Mouse (Mus musculus): Measurements from ENCODE around the gene Ldlrap1. TPM values are rescaled to one million over a fixed set of nuclear protein-coding genes. Genes with fewer than 3 reads are reported as not detected.
A peak's percentile ranks its signal among the peaks of the same experiment; 100 is the strongest.

The Ldlrap1 gene
- total and polyA plus RNA-seq, 2 experiments from 2014 or later, result 1.7 to 2.3 TPM

DNA sequence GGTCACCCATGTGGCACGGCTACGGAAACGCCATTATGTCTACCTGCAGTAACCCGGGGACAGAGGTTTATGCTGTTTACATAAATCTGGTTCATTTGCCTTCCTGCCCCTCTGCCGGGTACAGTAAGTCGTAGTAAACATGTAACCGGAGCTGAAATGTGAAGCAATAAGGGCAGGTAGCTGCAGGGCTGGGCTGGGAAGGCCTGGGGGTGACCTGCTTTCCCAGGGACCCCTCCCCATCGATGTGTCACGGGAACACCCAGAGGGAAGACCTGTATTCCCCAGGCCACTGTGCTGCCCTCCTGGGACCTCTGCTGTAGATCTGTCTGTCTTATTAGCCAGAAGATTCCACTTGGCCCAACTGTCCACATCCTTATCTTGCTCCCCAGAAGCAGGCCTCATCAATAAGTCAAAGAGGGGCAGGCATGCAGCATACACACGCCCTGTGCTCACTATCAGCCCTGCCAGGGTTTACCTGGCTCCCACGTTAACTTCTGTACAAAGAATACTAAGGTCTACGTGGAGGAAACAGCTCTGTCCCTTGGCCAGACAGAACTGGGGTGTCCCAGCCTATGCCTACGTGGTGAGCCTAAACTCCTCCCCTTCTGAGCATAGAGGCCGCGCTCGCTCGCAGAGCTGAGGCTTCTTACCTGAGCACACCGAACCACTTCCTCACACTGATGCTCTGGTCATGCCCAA lies 16.0 kb downstream of the Ldlrap1 start:
- DNase-seq (no peak), ATAC-seq (no peak)
- H3K27me3 ChIP-seq (ENCODE audit: insufficient read depth, low read length), result no peaks in the 10 kb centered on the region
- H3K4me1 ChIP-seq (ENCODE audit: insufficient read depth), result no peaks in the 10 kb centered on the region
- no peaks in the 10 kb centered on the region for H3K36me3 ChIP-seq (ENCODE audit: insufficient read depth)
- TF ChIP-seq CTCF (IDR thresholded peaks at IDR 0.05; ENCODE audit: low read depth), result no peak
- H3K9ac ChIP-seq, result no peak overlapping the region
- H3K27ac ChIP-seq (ENCODE audit: low read depth, low read length), result no peak overlapping the region
- H3K4me2 ChIP-seq (ENCODE audit: low read depth), result no peak overlapping the region
- H3K9me3 ChIP-seq (ENCODE audit: low read length), result no peaks in the 10 kb centered on the region
- H3K4me3 ChIP-seq (ENCODE audit: low read depth, low read length), result no peak overlapping the region
- 87% methylated on average over 18 of the region's 18 CpGs for WGBS

DNA sequence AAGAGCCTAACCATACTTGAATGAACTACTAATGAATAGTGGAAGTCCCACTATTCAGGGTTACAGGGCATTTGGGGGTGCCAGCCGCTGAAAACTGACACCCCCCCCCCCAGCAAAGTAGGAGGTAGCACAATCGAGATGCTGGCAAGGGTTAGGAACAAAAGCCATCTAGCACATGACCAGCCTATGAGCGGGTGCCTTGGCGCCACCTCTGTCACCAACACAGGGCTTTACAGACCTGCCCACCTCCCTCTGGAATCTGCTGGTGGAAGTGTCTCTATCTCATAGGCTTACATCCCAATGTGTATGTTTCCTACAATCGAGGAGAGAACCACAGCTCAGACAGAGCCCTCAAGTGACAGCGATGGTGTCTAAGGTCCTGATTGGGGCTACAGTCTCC lies 17.0 kb downstream of the Ldlrap1 start:
- no peak overlapping the region for H3K9ac ChIP-seq
- DNase-seq (no peak), ATAC-seq (no peak)
- H3K27me3 ChIP-seq (ENCODE audit: insufficient read depth, low read length), result no peaks in the 10 kb centered on the region
- H3K27ac ChIP-seq (ENCODE audit: low read depth, low read length), result no peak overlapping the region
- H3K36me3 ChIP-seq (ENCODE audit: insufficient read depth), result no peaks in the 10 kb centered on the region
- H3K4me3 ChIP-seq (ENCODE audit: low read depth, low read length), result no peak overlapping the region
- no peak for TF ChIP-seq CTCF (IDR thresholded peaks at IDR 0.05; ENCODE audit: low read depth)
- no peak overlapping the region for H3K4me2 ChIP-seq (ENCODE audit: low read depth)
- WGBS, result 78% methylated on average over 6 of the region's 6 CpGs
- H3K9me3 ChIP-seq (ENCODE audit: low read length), result no peaks in the 10 kb centered on the region
- H3K4me1 ChIP-seq (ENCODE audit: insufficient read depth), result no peaks in the 10 kb centered on the region

DNA sequence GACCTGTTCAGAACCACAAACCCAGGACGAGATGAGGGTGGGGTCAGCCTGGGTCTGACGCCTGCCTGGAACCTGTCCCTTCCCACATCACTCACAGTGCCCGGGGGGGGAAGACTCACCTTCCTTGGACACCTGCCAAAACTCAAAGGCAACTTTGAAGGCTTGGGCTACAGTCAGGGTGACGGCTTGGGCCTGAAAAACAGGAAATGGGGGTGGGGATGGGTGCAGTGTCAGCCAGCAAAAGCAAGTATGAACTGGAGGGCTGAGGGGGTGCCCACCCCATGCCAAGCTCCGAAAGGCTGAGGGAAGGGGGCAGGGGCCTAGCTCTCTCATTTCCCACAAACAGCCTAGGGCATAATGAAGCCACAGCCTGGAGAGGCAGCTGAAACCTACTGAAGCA lies 17.6 kb downstream of the Ldlrap1 start:
- no peak for DNase-seq
- no peak overlapping the region for H3K27ac ChIP-seq (ENCODE audit: low read depth, low read length)

DNA sequence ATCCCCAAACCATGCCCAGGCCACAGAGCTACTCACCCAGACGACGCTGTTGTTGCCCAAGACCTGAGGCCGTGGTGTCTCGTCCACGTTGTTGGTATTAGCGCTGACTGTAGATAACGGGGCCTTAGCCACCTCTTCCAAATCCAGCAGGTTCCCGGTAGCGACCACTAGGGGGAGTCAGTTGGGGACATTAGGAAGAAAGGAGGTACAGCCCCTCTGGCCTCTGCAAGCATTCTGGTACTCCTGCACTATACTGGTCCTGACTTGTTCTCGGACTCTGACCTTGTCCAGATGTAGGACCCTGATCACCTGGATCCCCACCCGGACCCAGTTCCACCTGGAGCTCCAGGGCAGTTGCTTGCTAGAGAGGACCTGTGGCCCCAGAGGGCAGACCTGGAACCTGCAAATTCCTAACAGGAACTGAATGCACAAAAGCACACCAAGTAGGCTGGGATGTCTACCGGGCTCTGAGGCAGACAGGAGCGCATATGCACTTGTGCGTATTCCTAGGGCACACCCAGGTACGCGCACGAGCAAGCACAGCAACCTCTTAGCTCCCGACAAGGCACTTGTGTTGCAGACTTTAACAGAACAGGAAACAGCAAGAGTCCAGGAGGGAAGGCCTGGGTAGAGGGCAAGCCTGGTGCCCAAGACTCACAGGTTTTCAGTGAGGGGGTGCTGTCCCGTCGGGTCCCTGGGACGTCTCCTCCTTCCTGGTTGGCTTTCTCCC lies 18.4 kb downstream of the Ldlrap1 start:
- H3K4me2 ChIP-seq (ENCODE audit: low read depth), result no peak overlapping the region
- 67% methylated on average over 21 of the region's 21 CpGs for WGBS
- no peaks in the 10 kb centered on the region for H3K4me1 ChIP-seq (ENCODE audit: insufficient read depth)
- no peaks in the 10 kb centered on the region for H3K27me3 ChIP-seq (ENCODE audit: insufficient read depth, low read length)
- no peaks in the 10 kb centered on the region for H3K36me3 ChIP-seq (ENCODE audit: insufficient read depth)
- TF ChIP-seq CTCF (IDR thresholded peaks at IDR 0.05; ENCODE audit: low read depth), result peak; percentile 41
- DNase-seq, result no peak
- no peaks in the 10 kb centered on the region for H3K9me3 ChIP-seq (ENCODE audit: low read length)
- no peak overlapping the region for H3K27ac ChIP-seq (ENCODE audit: low read depth, low read length)
- no peak for ATAC-seq
- no peak overlapping the region for H3K9ac ChIP-seq
- no peak overlapping the region for H3K4me3 ChIP-seq (ENCODE audit: low read depth, low read length)

More for the DNA sequence above, 17.6 kb downstream of the Ldlrap1 start:
- TF ChIP-seq CTCF (IDR thresholded peaks at IDR 0.05; ENCODE audit: low read depth), result no peak
- H3K4me2 ChIP-seq (ENCODE audit: low read depth), result no peak overlapping the region
- H3K36me3 ChIP-seq (ENCODE audit: insufficient read depth), result no peaks in the 10 kb centered on the region
- H3K9ac ChIP-seq, result no peak overlapping the region
- WGBS, result 82% methylated on average over 5 of the region's 5 CpGs
- H3K4me1 ChIP-seq (ENCODE audit: insufficient read depth), result no peaks in the 10 kb centered on the region
- no peaks in the 10 kb centered on the region for H3K9me3 ChIP-seq (ENCODE audit: low read length)
- no peaks in the 10 kb centered on the region for H3K27me3 ChIP-seq (ENCODE audit: insufficient read depth, low read length)
- ATAC-seq, result no peak
- no peak overlapping the region for H3K4me3 ChIP-seq (ENCODE audit: low read depth, low read length)

DNA sequence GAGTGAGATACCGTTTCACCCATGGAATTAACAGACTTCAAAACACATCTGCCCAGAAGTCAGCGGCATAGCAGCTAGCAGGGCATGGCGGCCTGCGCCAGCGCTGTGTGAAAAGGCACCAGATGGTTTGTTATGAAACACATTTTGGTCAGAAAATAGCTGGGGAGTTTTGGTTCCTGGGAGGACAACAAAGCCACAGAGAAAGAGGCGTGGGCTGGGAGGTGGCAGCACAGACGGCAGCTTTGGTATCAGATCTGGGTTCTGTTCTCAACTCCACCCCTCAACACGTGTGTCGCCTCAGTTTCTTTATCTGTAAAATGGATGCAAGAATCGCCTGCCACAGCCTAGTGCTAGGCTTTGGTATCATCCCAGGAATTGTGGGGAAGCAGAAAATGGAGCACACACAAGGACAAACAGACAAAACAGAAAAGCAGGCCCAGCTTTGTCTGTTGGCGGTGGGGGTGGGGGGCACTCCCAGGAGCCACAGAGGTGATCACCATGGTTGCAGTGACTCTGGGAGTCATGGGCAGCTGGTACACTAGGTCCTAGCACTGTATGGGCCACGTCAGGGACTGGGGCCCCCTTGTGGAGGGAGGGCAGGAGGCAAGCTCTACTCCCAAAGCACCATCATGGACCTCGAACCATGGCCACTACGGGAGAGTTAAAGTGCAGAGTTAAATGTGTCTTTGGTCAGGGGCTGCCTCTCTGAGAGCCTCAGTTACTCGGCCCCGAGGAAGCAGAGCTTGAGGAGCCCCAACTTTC lies 21.7 kb downstream of the Ldlrap1 start:
- Histone ChIP-seq H3K4me3 (ENCODE audit: low read depth, low read length) (no peak overlapping the region), H3K36me3 (ENCODE audit: insufficient read depth) (no peaks in the 10 kb centered on the region), H3K9me3 (ENCODE audit: low read length) (no peaks in the 10 kb centered on the region), H3K27me3 (ENCODE audit: insufficient read depth, low read length) (no peaks in the 10 kb centered on the region), H3K27ac (ENCODE audit: low read depth, low read length) (no peak overlapping the region), H3K4me1 (ENCODE audit: insufficient read depth) (no peaks in the 10 kb centered on the region), H3K9ac (no peak overlapping the region), H3K4me2 (ENCODE audit: low read depth) (no peak overlapping the region)
- WGBS, result 78% methylated on average over 16 of the region's 16 CpGs
- TF ChIP-seq CTCF (IDR thresholded peaks at IDR 0.05; ENCODE audit: low read depth), result peak; percentile 25; the same call in 1 of the 2 replicates
- ATAC-seq, result no peak
- DNase-seq, result no peak

DNA sequence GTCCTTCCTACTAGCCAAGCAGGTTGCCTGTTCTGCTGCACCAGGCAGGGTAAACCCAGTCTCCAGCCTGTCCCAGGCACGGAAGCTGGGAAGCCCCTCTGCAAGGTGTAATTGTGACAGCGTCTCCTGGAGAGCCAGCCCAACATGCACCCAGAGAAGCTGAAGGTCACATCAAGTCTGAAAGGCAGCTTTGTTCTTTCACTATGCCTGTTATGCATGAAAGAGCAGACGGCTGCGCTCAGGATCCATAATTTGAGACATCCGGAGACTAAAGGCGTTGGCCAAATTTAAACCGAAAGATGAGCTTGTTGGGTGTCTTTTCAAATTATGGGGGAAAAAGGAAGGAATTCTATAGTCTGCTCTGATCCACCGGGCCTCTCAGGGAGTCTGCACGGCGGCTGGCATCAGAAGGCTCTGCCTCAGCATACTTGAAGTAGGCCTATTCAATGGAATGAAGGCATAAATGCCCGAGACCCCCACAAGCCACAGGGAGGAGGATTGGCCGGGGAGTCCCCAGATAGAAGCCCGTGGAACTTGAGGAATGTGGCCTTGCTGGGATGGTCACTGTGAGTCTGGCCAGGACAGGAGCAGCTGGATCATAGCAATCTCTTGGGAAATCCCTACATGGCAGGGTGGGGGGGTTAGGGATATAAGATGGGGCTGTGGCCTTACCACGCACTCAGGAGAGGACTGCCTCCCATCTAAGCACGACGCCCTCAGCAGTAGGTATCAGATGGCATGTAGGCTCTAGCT lies 23.8 kb downstream of the Ldlrap1 start:
- Histone ChIP-seq H3K4me2 (ENCODE audit: low read depth) (no peak overlapping the region), H3K9ac (no peak overlapping the region), H3K9me3 (ENCODE audit: low read length) (no peaks in the 10 kb centered on the region), H3K27me3 (ENCODE audit: insufficient read depth, low read length) (no peaks in the 10 kb centered on the region), H3K36me3 (ENCODE audit: insufficient read depth) (no peaks in the 10 kb centered on the region), H3K27ac (ENCODE audit: low read depth, low read length) (no peak overlapping the region), H3K4me1 (ENCODE audit: insufficient read depth) (no peaks in the 10 kb centered on the region), H3K4me3 (ENCODE audit: low read depth, low read length) (no peak overlapping the region)
- 60% methylated on average over 16 of the region's 16 CpGs for WGBS
- DNase-seq (no peak), ATAC-seq (no peak)
- no peak for TF ChIP-seq CTCF (IDR thresholded peaks at IDR 0.05; ENCODE audit: low read depth)
